Mouse (Mus musculus) erythroblast, adult 5-6 weeks (primary cell): ENCODE measurements around the gene Gtf2h4. TPM values are rescaled to one million over a fixed set of nuclear protein-coding genes. Genes with fewer than 3 reads are reported as not detected.

Experiments used
- ATAC-seq: replicated peaks from 2 replicates; pipeline ENCODE4 v1.8.0; 2016; ENCODE audit warnings: moderate number of reproducible peaks, mild to moderate bottlenecking, moderate TSS enrichment, inconsistent platforms; ENCODE audit not compliant: poor library complexity, low FRiP score, severe bottlenecking
- total RNA-seq, 2 experiments: library from RNA; stranded (forward) in 1 of 2; stranded (reverse) in 1 of 2; fragments of 150-400 nt in 1 of 2; fragments of 200-764, 138-1000 nt in 1 of 2; gene quantifications; 2 replicates each; pipeline versions ENCODE4 v1.2.3 to v1.2.4; 2015 to 2017; ENCODE audit warnings: low replicate concordance in 2 of 2

Gtf2h4 gene
- 3.3 and 5.6 TPM in 2 replicates for total RNA-seq (2015; ENCODE audit: low replicate concordance)
- total RNA-seq (2017; ENCODE audit: low replicate concordance), result 2.6 and 9.8 TPM in 2 replicates

GRCm38 (mm10) chr17:35673416-35674035 is at the start of gene Gtf2h4:
TSS of gene Gtf2h4 (minus strand) at chr17:35673739.
- peak; percentile 91 for ATAC-seq

- no peak for ATAC-seq
Observed at GRCm38 (mm10) chr17:35721676-35722075, 48.1 kb upstream of the Gtf2h4 start.

- no peak for ATAC-seq
Observed at GRCm38 (mm10) chr17:35720340-35720727, 46.8 kb upstream of the Gtf2h4 start.

GRCm38 (mm10) chr17:35719616-35720339 is 46.2 kb upstream of the Gtf2h4 start:
- no peak for ATAC-seq

- ATAC-seq, result no peak
Observed at GRCm38 (mm10) chr17:35717080-35717479, 43.5 kb upstream of the Gtf2h4 start.

- ATAC-seq, result no peak
Observed at GRCm38 (mm10) chr17:35716114-35716513, 42.6 kb upstream of the Gtf2h4 start.

GRCm38 (mm10) chr17:35710705-35711347 is 37.3 kb upstream of the Gtf2h4 start:
- no peak for ATAC-seq

GRCm38 (mm10) chr17:35708611-35709010 is 35.1 kb upstream of the Gtf2h4 start:
- no peak for ATAC-seq

- no peak for ATAC-seq
Observed at GRCm38 (mm10) chr17:35707929-35708328, 34.4 kb upstream of the Gtf2h4 start.

- no peak for ATAC-seq
Observed at GRCm38 (mm10) chr17:35705836-35706235, 32.3 kb upstream of the Gtf2h4 start.

GRCm38 (mm10) chr17:35704621-35705464 is 31.3 kb upstream of the Gtf2h4 start, which contains the start of gene Ddr1:
TSS of gene Ddr1 (minus strand) at chr17:35704621.
- ATAC-seq, result no peak

- no peak for ATAC-seq
Observed at GRCm38 (mm10) chr17:35703751-35704271, 30.3 kb upstream of the Gtf2h4 start.

- ATAC-seq, result no peak
Observed at GRCm38 (mm10) chr17:35703065-35703464, 29.5 kb upstream of the Gtf2h4 start.

- no peak for ATAC-seq
Observed at GRCm38 (mm10) chr17:35702605-35703004, 29.1 kb upstream of the Gtf2h4 start.

- ATAC-seq, result no peak
Observed at GRCm38 (mm10) chr17:35701978-35702461, 28.5 kb upstream of the Gtf2h4 start.

- no peak for ATAC-seq
Observed at GRCm38 (mm10) chr17:35701203-35701977, 27.9 kb upstream of the Gtf2h4 start.

GRCm38 (mm10) chr17:35700371-35700961 is 26.9 kb upstream of the Gtf2h4 start:
- no peak for ATAC-seq

- 0 out of 2 replicates have a peak, but pooled peaks have one; percentile 28 for ATAC-seq
Observed at GRCm38 (mm10) chr17:35699919-35700318, 26.4 kb upstream of the Gtf2h4 start.
